Mouse (Mus musculus): ENCODE data around the gene Disp3. TPM values are rescaled to one million over a fixed set of nuclear protein-coding genes. Genes with fewer than 3 reads are reported as not detected.

Disp3 gene
- polyA plus RNA-seq, 1 experiment, result 2.5 TPM

DNA sequence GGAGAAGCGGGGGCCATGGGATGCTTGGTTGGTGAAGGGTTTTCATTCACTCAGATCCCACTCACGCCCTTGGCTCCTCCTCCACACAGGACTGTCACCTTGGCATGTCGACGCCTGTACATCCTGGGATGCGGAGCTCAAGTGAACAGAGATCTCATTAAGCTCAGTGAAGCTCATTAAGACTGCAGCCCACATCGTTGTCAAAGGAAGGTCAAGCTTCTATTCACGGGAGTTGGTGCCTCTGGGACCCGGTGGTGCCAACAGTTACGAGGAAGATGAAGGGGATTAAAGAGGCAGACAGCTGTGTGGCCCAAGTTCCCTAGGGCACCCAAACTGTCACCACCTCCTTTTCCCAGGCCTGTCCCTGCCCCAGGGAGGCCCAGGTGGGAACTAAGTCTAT lies 49.5 kb downstream of the Disp3 start:
- Histone ChIP-seq H3K4me3 (ENCODE audit: control insufficient read depth, low read depth, low read length) (no peak overlapping the region), H3K36me3 (ENCODE audit: control insufficient read depth, insufficient read depth, low read length) (no peaks in the 10 kb centered on the region), H3K27me3 (ENCODE audit: control insufficient read depth, insufficient read depth, low read length) (no peaks in the 10 kb centered on the region), H3K27ac (ENCODE audit: control insufficient read depth, insufficient read depth, low read depth, low read length) (no peak overlapping the region), H3K4me1 (ENCODE audit: control insufficient read depth, insufficient read depth, low read length) (no peaks in the 10 kb centered on the region)
- TF ChIP-seq POLR2A (IDR thresholded peaks at IDR 0.05; ENCODE audit: control insufficient read depth, low read depth, low read length) (no peak), CTCF (IDR thresholded peaks at IDR 0.05; ENCODE audit: control insufficient read depth, insufficient read depth, insufficient replicate concordance, low read depth, low read length) (no peak)

GRCm38 (mm10) chr4:148236664-148237063 lies 51.1 kb downstream of the Disp3 start:
- no peaks in the 10 kb centered on the region for H3K36me3 ChIP-seq (ENCODE audit: control insufficient read depth, insufficient read depth, low read length)
- H3K27me3 ChIP-seq (ENCODE audit: control insufficient read depth, insufficient read depth, low read length), result no peaks in the 10 kb centered on the region
- TF ChIP-seq POLR2A (IDR thresholded peaks at IDR 0.05; ENCODE audit: control insufficient read depth, low read depth, low read length) (no peak), CTCF (IDR thresholded peaks at IDR 0.05; ENCODE audit: control insufficient read depth, insufficient read depth, insufficient replicate concordance, low read depth, low read length) (no peak)
- H3K27ac ChIP-seq (ENCODE audit: control insufficient read depth, insufficient read depth, low read depth, low read length), result no peak overlapping the region
- no peaks in the 10 kb centered on the region for H3K4me1 ChIP-seq (ENCODE audit: control insufficient read depth, insufficient read depth, low read length)
- no peak overlapping the region for H3K4me3 ChIP-seq (ENCODE audit: control insufficient read depth, low read depth, low read length)

- no peaks in the 10 kb centered on the region for H3K36me3 ChIP-seq (ENCODE audit: control insufficient read depth, insufficient read depth, low read length)
- H3K4me1 ChIP-seq (ENCODE audit: control insufficient read depth, insufficient read depth, low read length), result no peaks in the 10 kb centered on the region
- no peak for TF ChIP-seq CTCF (IDR thresholded peaks at IDR 0.05; ENCODE audit: control insufficient read depth, insufficient read depth, insufficient replicate concordance, low read depth, low read length)
- no peak overlapping the region for H3K4me3 ChIP-seq (ENCODE audit: control insufficient read depth, low read depth, low read length)
- H3K27me3 ChIP-seq (ENCODE audit: control insufficient read depth, insufficient read depth, low read length), result no peaks in the 10 kb centered on the region
- no peak overlapping the region for H3K27ac ChIP-seq (ENCODE audit: control insufficient read depth, insufficient read depth, low read depth, low read length)
Measured at GRCm38 (mm10) chr4:148233061-148233460, 54.7 kb downstream of the Disp3 start.

DNA sequence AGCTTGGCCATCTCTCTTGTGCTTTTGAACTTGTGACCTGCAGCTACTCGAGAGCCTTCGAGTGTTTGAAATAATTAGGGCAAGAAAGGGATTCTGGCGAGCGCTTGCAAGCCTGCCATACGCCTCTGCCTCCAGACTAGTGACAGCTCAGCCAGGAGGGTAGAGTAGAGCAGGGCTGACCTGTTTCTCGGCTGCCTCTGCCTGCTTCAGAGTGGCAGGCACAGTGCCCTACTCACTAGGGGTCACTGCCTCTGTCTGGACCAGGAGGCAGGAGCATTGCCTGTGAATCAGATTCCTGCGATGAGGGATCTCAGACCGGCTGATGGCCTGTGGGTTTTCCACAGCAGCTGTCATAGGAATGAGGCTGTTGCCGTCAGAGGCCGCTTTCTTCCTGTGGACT lies 55.1 kb downstream of the Disp3 start:
- H3K4me3 ChIP-seq (ENCODE audit: control insufficient read depth, low read depth, low read length), result no peak overlapping the region
- no peaks in the 10 kb centered on the region for H3K36me3 ChIP-seq (ENCODE audit: control insufficient read depth, insufficient read depth, low read length)

DNA sequence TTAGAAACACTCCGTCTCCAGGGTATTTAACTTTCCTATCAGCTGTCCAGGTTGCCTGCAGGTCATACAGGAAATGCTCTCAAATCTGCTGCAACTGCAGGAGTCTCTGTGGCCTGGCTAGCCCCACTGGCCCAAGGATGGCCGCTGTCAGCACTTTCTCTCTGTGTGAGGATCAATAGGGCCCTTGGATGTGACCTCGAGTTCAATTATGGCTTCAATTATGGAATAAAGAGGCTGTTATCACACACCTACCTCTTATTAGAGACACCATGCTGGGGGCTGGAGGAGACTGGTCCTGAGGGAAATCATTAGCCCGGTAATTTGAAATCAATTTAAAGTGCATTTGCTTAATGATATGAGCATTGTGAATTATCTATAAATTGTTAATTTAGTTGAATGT lies 55.6 kb downstream of the Disp3 start:
- Histone ChIP-seq H3K4me3 (ENCODE audit: control insufficient read depth, low read depth, low read length) (no peak overlapping the region), H3K27ac (ENCODE audit: control insufficient read depth, insufficient read depth, low read depth, low read length) (no peak overlapping the region), H3K27me3 (ENCODE audit: control insufficient read depth, insufficient read depth, low read length) (no peaks in the 10 kb centered on the region), H3K4me1 (ENCODE audit: control insufficient read depth, insufficient read depth, low read length) (no peaks in the 10 kb centered on the region), H3K36me3 (ENCODE audit: control insufficient read depth, insufficient read depth, low read length) (no peaks in the 10 kb centered on the region)
- TF ChIP-seq POLR2A (IDR thresholded peaks at IDR 0.05; ENCODE audit: control insufficient read depth, low read depth, low read length), result no peak
- TF ChIP-seq CTCF (IDR thresholded peaks at IDR 0.05; ENCODE audit: control insufficient read depth, insufficient read depth, insufficient replicate concordance, low read depth, low read length), result no peak

More for the DNA sequence above, 55.1 kb downstream of the Disp3 start:
- no peaks in the 10 kb centered on the region for H3K27me3 ChIP-seq (ENCODE audit: control insufficient read depth, insufficient read depth, low read length)
- no peak overlapping the region for H3K27ac ChIP-seq (ENCODE audit: control insufficient read depth, insufficient read depth, low read depth, low read length)
- TF ChIP-seq CTCF (IDR thresholded peaks at IDR 0.05; ENCODE audit: control insufficient read depth, insufficient read depth, insufficient replicate concordance, low read depth, low read length) (no peak), POLR2A (IDR thresholded peaks at IDR 0.05; ENCODE audit: control insufficient read depth, low read depth, low read length) (no peak)
- no peaks in the 10 kb centered on the region for H3K4me1 ChIP-seq (ENCODE audit: control insufficient read depth, insufficient read depth, low read length)

GRCm38 (mm10) chr4:148229646-148230045 lies 58.1 kb downstream of the Disp3 start:
- Histone ChIP-seq H3K4me1 (ENCODE audit: control insufficient read depth, insufficient read depth, low read length) (no peaks in the 10 kb centered on the region), H3K36me3 (ENCODE audit: control insufficient read depth, insufficient read depth, low read length) (no peaks in the 10 kb centered on the region), H3K27ac (ENCODE audit: control insufficient read depth, insufficient read depth, low read depth, low read length) (no peak overlapping the region), H3K4me3 (ENCODE audit: control insufficient read depth, low read depth, low read length) (no peak overlapping the region), H3K27me3 (ENCODE audit: control insufficient read depth, insufficient read depth, low read length) (no peaks in the 10 kb centered on the region)
- TF ChIP-seq POLR2A (IDR thresholded peaks at IDR 0.05; ENCODE audit: control insufficient read depth, low read depth, low read length) (no peak), CTCF (IDR thresholded peaks at IDR 0.05; ENCODE audit: control insufficient read depth, insufficient read depth, insufficient replicate concordance, low read depth, low read length) (0 out of 2 replicates have a peak, but pooled peaks have one; percentile 1)

DNA sequence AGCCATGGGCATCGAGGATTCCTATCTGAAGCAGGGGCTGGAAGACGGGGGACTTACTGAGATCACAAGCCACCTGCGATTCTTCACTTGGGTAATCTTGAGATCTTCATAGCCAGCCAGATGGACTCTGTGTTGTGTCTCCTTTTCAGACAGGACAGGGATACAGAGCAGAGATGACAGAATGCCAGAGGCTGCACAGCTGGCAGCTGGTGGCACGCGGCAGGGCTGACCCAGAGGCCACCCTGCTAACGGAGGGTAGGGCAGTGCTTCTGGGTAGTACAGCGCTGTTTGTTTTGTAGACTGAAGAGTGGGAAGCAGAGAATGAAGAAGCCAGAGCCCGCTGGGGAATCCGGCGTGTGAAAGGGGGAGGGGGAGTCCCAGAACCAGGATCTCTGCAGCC lies 64.8 kb downstream of the Disp3 start:
- H3K4me3 ChIP-seq (ENCODE audit: control insufficient read depth, low read depth, low read length), result no peak overlapping the region

DNA sequence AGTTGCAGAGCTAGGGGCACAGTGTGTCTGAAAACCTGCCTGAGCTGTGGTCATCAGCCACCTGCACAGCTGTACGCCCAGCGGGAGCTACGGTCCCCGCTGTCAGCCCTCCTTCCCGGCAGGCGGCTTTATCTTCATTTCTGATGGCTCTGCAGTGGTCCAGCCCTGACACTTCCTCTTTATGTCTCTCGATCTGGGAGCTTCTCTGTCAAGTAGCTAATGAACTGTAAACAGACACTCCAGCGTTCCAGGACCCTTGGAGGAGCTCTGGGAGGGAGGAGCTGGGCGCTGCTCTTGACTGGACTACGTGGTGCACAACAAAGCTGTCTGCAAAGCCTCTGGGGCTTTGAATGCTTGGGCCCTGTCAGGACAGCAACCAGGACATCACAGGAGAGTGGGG lies 67.1 kb downstream of the Disp3 start:
- H3K36me3 ChIP-seq (ENCODE audit: control insufficient read depth, insufficient read depth, low read length), result no peaks in the 10 kb centered on the region
- H3K27me3 ChIP-seq (ENCODE audit: control insufficient read depth, insufficient read depth, low read length), result no peaks in the 10 kb centered on the region
- H3K4me1 ChIP-seq (ENCODE audit: control insufficient read depth, insufficient read depth, low read length), result no peaks in the 10 kb centered on the region
- H3K4me3 ChIP-seq (ENCODE audit: control insufficient read depth, low read depth, low read length), result no peak overlapping the region
- TF ChIP-seq CTCF (IDR thresholded peaks at IDR 0.05; ENCODE audit: control insufficient read depth, insufficient read depth, insufficient replicate concordance, low read depth, low read length), result no peak
- TF ChIP-seq POLR2A (IDR thresholded peaks at IDR 0.05; ENCODE audit: control insufficient read depth, low read depth, low read length), result no peak
- H3K27ac ChIP-seq (ENCODE audit: control insufficient read depth, insufficient read depth, low read depth, low read length), result no peak overlapping the region

More for the DNA sequence above, 64.8 kb downstream of the Disp3 start:
- no peak overlapping the region for H3K27ac ChIP-seq (ENCODE audit: control insufficient read depth, insufficient read depth, low read depth, low read length)
- H3K27me3 ChIP-seq (ENCODE audit: control insufficient read depth, insufficient read depth, low read length), result no peaks in the 10 kb centered on the region
- H3K4me1 ChIP-seq (ENCODE audit: control insufficient read depth, insufficient read depth, low read length), result no peaks in the 10 kb centered on the region
- TF ChIP-seq CTCF (IDR thresholded peaks at IDR 0.05; ENCODE audit: control insufficient read depth, insufficient read depth, insufficient replicate concordance, low read depth, low read length), result no peak
- H3K36me3 ChIP-seq (ENCODE audit: control insufficient read depth, insufficient read depth, low read length), result no peaks in the 10 kb centered on the region

All from testis, adult 2 months (tissue).